Mouse (Mus musculus) stomach, postnatal 0 days (tissue): Measurements from ENCODE around the gene Hoxc8. TPM values are rescaled to one million over a fixed set of nuclear protein-coding genes. Genes with fewer than 3 reads are reported as not detected.
A peak's percentile ranks its signal among the peaks of the same experiment; 100 is the strongest.

Experiments
- ATAC-seq: fragments of 200-750 bp; cut with Nextera tagmentation; 2 replicates; pipeline ENCODE4 v1.8.0; 2017; ENCODE audit not compliant: low FRiP score, low TSS enrichment
- DNase-seq: peaks from one replicate; pipeline ENCODE4 v3.0.0-alpha.2; 2016; ENCODE audit warnings: low spot score
- H3K27ac ChIP-seq: fragments of 300-500 bp; sonication (generic); replicated peaks from 2 replicates; pipeline ENCODE4 v1.5.1; 2014; ENCODE audit warnings: mild to moderate bottlenecking, control low read depth
- H3K27me3 ChIP-seq: fragments of 300-500 bp; sonication (generic); 2 replicates; pipeline ENCODE4 v1.6.1; 2014; ENCODE audit warnings: low read length; ENCODE audit not compliant: control insufficient read depth, insufficient read depth
- H3K36me3 ChIP-seq: fragments of 300-500 bp; sonication (generic); 2 replicates; pipeline ENCODE4 v1.6.1; 2014; ENCODE audit warnings: low read length, mixed read lengths; ENCODE audit not compliant: control insufficient read depth, insufficient read depth
- H3K4me1 ChIP-seq: fragments of 300-500 bp; sonication (generic); replicated peaks from 2 replicates; pipeline ENCODE4 v1.6.1; 2014; ENCODE audit warnings: antibody characterized with exemption; ENCODE audit not compliant: control insufficient read depth, insufficient read depth
- H3K4me2 ChIP-seq: fragments of 300-500 bp; sonication (generic); replicated peaks from 2 replicates; pipeline ENCODE4 v1.6.1; 2014; ENCODE audit warnings: low read depth, mild to moderate bottlenecking, control low read depth, moderate library complexity
- H3K4me3 ChIP-seq: fragments of 300-500 bp; sonication (generic); 2 replicates; pipeline ENCODE4 v1.5.1; 2014; ENCODE audit warnings: low read depth, low read length, control low read depth
- H3K9ac ChIP-seq: fragments of 300-500 bp; sonication (generic); 2 replicates; pipeline ENCODE4 v1.6.1; 2014; ENCODE audit warnings: mild to moderate bottlenecking, low read length, control low read depth, mixed read lengths
- H3K9me3 ChIP-seq: fragments of 300-500 bp; sonication (generic); 2 replicates; pipeline ENCODE4 v1.6.1; 2016; ENCODE audit warnings: low read length; ENCODE audit not compliant: control insufficient read depth
- CTCF ChIP-seq: IDR thresholded peaks from 2 replicates; pipeline ENCODE4 v1.5.1; 2016; ENCODE audit warnings: antibody characterized with exemption, low read depth, mild to moderate bottlenecking, moderate library complexity
- EP300 ChIP-seq: optimal IDR thresholded peaks from 2 replicates; pipeline ENCODE3; 2016; ENCODE audit warnings: antibody characterized with exemption
- WGBS: fragments of 180-500 bp; shearing (Covaris S2); extraction: QIAGEN DNeasy Blood & Tissue Kit; methylation state at CpG from one replicate; pipeline ENCODE4 v1.1.7; 2014; 5-methylcytosine and 5-hydroxymethylcytosine counted together
- polyA plus RNA-seq: library from polyadenylated mRNA; unstranded; fragments of >200 nt; fragmentation: Nextera tagmentation; extraction: Ambion mirVana; gene quantifications from 2 replicates; pipeline ENCODE4 v1.2.1, GENCODE M21; 2015

Hoxc8 gene
- polyA plus RNA-seq, 1 experiment from 2014 or later, result 7.3 TPM

GRCm38 (mm10) chr15:103035548-103035881 is 45.1 kb downstream of the Hoxc8 start:
- Histone ChIP-seq H3K36me3 (no peaks in the 10 kb centered on the region), H3K4me2 (peak overlapping the region; percentile 68), H3K4me3 (peak overlapping the region; percentile 67), H3K4me1 (no peaks in the 10 kb centered on the region), H3K27me3 (no peaks in the 10 kb centered on the region), H3K27ac (peak overlapping the region; percentile 85), H3K9me3 (no peaks in the 10 kb centered on the region), H3K9ac (peak overlapping the region; percentile 81)
- no peak for TF ChIP-seq CTCF
- no peak for DNase-seq
- 1% methylated on average over 14 of the region's 14 CpGs for WGBS
- no peak for ATAC-seq

DNA sequence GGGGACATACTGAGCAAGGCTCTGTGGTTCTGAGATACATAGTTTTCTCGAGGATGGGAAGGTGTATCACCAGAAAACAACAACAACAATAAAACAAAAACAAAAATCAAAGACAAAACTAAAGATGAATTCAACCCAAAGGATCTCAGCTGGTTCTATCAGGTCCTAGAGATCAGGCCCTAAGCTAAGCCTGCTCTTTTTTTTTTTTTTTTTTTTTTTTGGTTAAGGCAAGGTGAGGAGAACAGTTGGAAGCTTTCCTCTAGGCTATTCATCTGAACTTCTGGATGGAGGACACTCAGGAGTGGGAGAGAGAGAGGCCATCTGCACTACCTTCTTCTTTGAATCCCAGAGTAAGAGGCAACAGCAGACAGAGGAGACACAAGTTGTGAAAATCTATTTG is 47.2 kb downstream of the Hoxc8 start:
- H3K4me1 ChIP-seq, result no peaks in the 10 kb centered on the region
- H3K27me3 ChIP-seq, result no peaks in the 10 kb centered on the region
- TF ChIP-seq CTCF (no peak), EP300 (no peak)
- H3K4me2 ChIP-seq, result no peak overlapping the region
- whole genome bisulfite sequencing, result 35% methylated on average over 1 of the region's 1 CpGs
- H3K27ac ChIP-seq, result no peak overlapping the region; the same call in 1 of the 2 replicates
- H3K4me3 ChIP-seq, result no peak overlapping the region
- no peak overlapping the region for H3K9ac ChIP-seq
- no peak for DNase-seq
- ATAC-seq, result no peak
- H3K36me3 ChIP-seq, result no peaks in the 10 kb centered on the region
- no peaks in the 10 kb centered on the region for H3K9me3 ChIP-seq

- TF ChIP-seq CTCF (no peak), EP300 (no peak)
- no peaks in the 10 kb centered on the region for H3K36me3 ChIP-seq
- H3K9ac ChIP-seq, result 0 out of 2 replicates have a peak overlapping the region, but pooled peaks have one; percentile 4
- DNase-seq (no peak), ATAC-seq (no peak)
- H3K4me2 ChIP-seq, result peak overlapping the region; percentile 20
- 31% methylated on average over 10 of the region's 10 CpGs for WGBS
- H3K4me3 ChIP-seq, result no peak overlapping the region
- H3K4me1 ChIP-seq, result no peaks in the 10 kb centered on the region
- no peaks in the 10 kb centered on the region for H3K9me3 ChIP-seq
- no peaks in the 10 kb centered on the region for H3K27me3 ChIP-seq
- peak overlapping the region; percentile 77 for H3K27ac ChIP-seq
Measured at GRCm38 (mm10) chr15:103038701-103039480, 48.5 kb downstream of the Hoxc8 start.

GRCm38 (mm10) chr15:103039609-103040008 is 49.2 kb downstream of the Hoxc8 start:
- Histone ChIP-seq H3K4me1 (no peaks in the 10 kb centered on the region), H3K27ac (peak overlapping the region; percentile 77), H3K9me3 (no peaks in the 10 kb centered on the region), H3K36me3 (no peaks in the 10 kb centered on the region), H3K9ac (no peak overlapping the region), H3K27me3 (no peaks in the 10 kb centered on the region), H3K4me3 (no peak overlapping the region), H3K4me2 (no peak overlapping the region)
- DNase-seq (no peak), ATAC-seq (no peak)
- no peak for TF ChIP-seq EP300
- TF ChIP-seq CTCF, result no peak
- 25% methylated on average over 3 of the region's 3 CpGs for WGBS

- Histone ChIP-seq H3K9me3 (no peaks in the 10 kb centered on the region), H3K4me1 (no peaks in the 10 kb centered on the region), H3K4me3 (peak overlapping the region; percentile 19), H3K27ac (peak overlapping the region; percentile 89), H3K4me2 (peak overlapping the region; percentile 42), H3K27me3 (no peaks in the 10 kb centered on the region), H3K36me3 (no peaks in the 10 kb centered on the region), H3K9ac (peak overlapping the region; percentile 52)
- TF ChIP-seq CTCF (no peak), EP300 (no peak)
- WGBS, result 32% methylated on average over 12 of the region's 12 CpGs
- ATAC-seq (no peak), DNase-seq (no peak)
Measured at GRCm38 (mm10) chr15:103040601-103041000, 50.2 kb downstream of the Hoxc8 start.

DNA sequence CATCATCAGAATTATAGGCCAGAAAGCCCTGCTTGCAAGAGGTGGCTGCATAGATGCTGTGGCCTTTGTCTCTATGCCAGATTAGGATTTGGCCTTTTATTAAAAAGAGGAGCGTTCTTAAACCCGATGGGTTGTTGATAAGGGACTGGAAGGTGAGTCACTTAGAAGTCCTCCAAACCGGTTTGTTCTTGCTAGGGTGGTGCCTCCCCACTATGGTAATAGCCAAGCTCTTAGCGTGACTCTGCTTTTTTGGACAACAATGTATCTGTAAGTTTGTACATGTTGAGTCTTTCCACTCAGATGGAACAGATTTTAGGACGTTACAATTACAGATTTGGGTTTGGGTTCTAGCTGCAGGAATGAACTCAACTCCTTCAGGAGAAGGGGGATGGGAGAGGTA is 51.2 kb downstream of the Hoxc8 start:
- Histone ChIP-seq H3K36me3 (no peaks in the 10 kb centered on the region), H3K27ac (peak overlapping the region; percentile 89), H3K4me1 (no peaks in the 10 kb centered on the region), H3K9ac (no peak overlapping the region), H3K4me3 (no peak overlapping the region), H3K4me2 (no peak overlapping the region), H3K27me3 (no peaks in the 10 kb centered on the region), H3K9me3 (no peaks in the 10 kb centered on the region)
- ATAC-seq, result peak; percentile 63; the same call in 1 of the 2 replicates
- DNase-seq, result no peak
- TF ChIP-seq CTCF, result no peak
- no peak for TF ChIP-seq EP300
- 38% methylated on average over 5 of the region's 5 CpGs for WGBS
